Mouse (Mus musculus) bone marrow macrophage, adult 2 months (primary cell): ENCODE measurements at regions not wholly inside any gene's neighbourhood (a gene's known extent, or its start where the extent isn't known, plus 50 kb on each side); places are given as distances from the start of the nearest gene placed in this dataset.

ENCODE experiments used
- H3K27ac ChIP-seq: 2 replicates; pipeline ENCODE4 v1.5.1; 2012; ENCODE audit warnings: low read depth, low read length; ENCODE audit not compliant: insufficient read depth
- H3K4me1 ChIP-seq: 2 replicates; pipeline ENCODE4 v1.6.1; 2012; ENCODE audit warnings: low read length; ENCODE audit not compliant: control insufficient read depth, insufficient read depth
- H3K4me3 ChIP-seq: 2 replicates; pipeline ENCODE4 v1.5.1; 2012; ENCODE audit warnings: mild to moderate bottlenecking, low read length, moderate library complexity; ENCODE audit not compliant: insufficient read depth
- CTCF ChIP-seq: IDR thresholded peaks from 2 replicates; pipeline ENCODE4 v1.5.1; 2012; ENCODE audit warnings: low read depth, mild to moderate bottlenecking, low read length, moderate library complexity
- POLR2A ChIP-seq: IDR thresholded peaks from 2 replicates; pipeline ENCODE4 v1.6.1; 2012; ENCODE audit warnings: mild to moderate bottlenecking, low read depth, low read length, borderline replicate concordance

DNA sequence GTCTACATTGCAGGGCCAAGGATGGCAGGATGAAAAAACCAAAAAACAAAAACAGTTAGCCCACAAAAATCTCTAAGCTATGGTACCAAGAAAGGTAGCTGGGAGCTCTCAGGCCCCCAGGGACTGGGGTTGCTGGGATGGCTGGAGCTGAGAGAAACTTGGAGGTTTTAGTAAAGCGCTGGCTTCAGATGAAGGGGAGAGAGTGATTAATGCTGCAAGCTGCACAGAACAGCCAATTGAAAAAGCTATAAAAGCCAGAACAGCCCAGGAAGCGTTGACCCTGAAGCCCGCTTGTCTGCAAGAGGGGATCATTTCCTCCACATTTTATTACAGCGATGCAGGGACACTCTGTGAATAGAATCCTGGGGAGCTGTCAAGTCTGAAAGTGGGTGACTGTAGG is 157.0 kb downstream of the 4930564D02Rik start:
- H3K4me1 ChIP-seq = no peaks in the 10 kb centered on the region
- H3K27ac ChIP-seq = no peak overlapping the region
- no peak overlapping the region for H3K4me3 ChIP-seq
- TF ChIP-seq POLR2A = no peak
- TF ChIP-seq CTCF = no peak

- Histone ChIP-seq H3K27ac (no peak overlapping the region), H3K4me3 (no peak overlapping the region), H3K4me1 (no peaks in the 10 kb centered on the region)
- TF ChIP-seq POLR2A = no peak
- TF ChIP-seq CTCF = no peak
Observed at GRCm38 (mm10) chr3:105227551-105227950, 160.9 kb downstream of the 4930564D02Rik start.

- no peak for TF ChIP-seq POLR2A
- TF ChIP-seq CTCF = no peak
- H3K4me3 ChIP-seq = no peak overlapping the region
- no peak overlapping the region for H3K27ac ChIP-seq
- H3K4me1 ChIP-seq = no peaks in the 10 kb centered on the region
Observed at GRCm38 (mm10) chr3:105228401-105228800, 161.8 kb downstream of the 4930564D02Rik start.

GRCm38 (mm10) chr3:105241048-105241447 is 174.4 kb downstream of the 4930564D02Rik start:
- TF ChIP-seq POLR2A (no peak), CTCF (no peak)
- Histone ChIP-seq H3K27ac (no peak overlapping the region), H3K4me3 (no peak overlapping the region), H3K4me1 (no peaks in the 10 kb centered on the region)

DNA sequence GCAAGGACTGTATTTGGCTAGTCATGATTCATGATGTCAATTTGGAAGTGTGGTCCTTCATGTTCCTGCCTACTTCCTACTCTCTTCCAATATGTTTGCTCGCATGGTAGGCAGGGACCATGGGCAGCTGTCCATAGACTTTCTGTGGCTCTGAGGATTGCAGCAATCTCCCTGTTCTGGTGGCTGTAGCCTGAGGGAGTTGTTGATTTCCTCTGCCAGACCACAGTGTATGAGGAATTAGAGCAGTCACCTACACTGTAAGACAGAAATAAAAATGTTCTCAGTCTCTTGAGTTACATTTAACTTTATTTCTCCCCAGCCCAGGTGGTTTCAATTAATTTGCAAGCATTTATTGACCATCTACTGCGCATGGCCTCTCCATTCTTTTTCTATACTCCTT is 190.5 kb downstream of the 4930564D02Rik start:
- H3K4me1 ChIP-seq = no peaks in the 10 kb centered on the region
- TF ChIP-seq POLR2A (no peak), CTCF (no peak)
- H3K4me3 ChIP-seq = no peak overlapping the region
- H3K27ac ChIP-seq = no peak overlapping the region

DNA sequence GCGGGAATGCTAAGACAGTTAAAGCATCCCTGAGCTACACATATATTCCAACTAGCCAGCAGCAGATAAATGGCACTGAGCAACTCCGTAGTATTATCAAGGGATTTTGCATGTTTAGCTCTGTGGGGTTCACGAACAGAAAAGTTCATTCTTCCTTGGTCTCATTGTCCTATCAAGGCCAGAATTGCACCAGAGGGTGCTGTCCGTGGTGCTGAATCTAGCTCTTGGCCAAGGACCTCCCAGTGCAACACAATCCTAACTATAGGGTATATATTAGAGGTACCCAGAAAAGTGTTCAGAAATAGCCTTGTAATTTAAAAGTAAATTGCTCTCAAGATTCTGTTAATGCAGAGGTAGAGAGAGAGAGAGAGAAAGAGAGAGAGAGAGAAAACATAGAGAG is 176.9 kb upstream of the Kcnd3 start:
- TF ChIP-seq POLR2A (no peak), CTCF (no peak)
- Histone ChIP-seq H3K27ac (no peak overlapping the region), H3K4me1 (no peaks in the 10 kb centered on the region), H3K4me3 (no peak overlapping the region)

DNA sequence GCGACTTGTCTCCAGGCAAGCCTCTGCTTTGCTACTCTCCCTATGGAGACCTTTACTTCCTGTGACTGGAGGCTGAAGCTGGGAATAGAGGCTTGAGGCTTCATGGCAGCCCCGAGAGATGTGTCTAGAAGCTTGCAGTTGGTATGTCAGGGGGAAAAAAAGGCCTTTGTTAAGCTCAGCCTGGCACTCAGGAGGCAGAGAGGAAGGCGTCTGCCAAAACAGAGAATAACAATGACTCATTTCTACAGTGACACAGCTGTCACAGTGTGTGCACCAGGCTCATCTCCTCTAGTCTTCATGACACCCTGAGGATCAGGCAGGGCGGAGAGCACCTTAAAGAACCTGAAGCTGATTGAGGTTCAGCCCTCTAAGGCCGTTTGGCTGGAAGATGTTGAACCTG is 171.2 kb upstream of the Kcnd3 start:
- TF ChIP-seq POLR2A (no peak), CTCF (no peak)
- no peaks in the 10 kb centered on the region for H3K4me1 ChIP-seq

DNA sequence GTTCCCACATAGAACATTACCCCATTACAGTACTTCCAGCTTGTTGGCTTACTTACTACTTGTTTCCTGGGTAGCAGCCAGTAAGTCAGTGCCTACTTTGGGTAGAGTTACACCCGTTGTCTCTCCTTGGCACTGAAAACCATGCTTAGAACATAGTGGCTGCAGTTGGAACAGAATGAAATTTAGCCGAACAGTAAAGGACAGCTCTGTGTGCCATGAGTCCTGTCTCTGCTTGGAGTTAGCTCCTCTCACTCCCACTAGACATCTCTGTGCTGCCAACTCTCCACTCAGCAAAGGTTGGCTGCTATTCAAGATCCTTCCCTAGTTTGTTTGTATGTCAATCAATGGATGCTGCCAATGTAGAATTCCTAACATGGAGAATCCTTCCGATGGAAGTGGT is 170.4 kb upstream of the Kcnd3 start:
- Histone ChIP-seq H3K4me3 (no peak overlapping the region), H3K27ac (no peak overlapping the region), H3K4me1 (no peaks in the 10 kb centered on the region)
- TF ChIP-seq CTCF = no peak
- TF ChIP-seq POLR2A = no peak

More for the DNA sequence above, 171.2 kb upstream of the Kcnd3 start:
- Histone ChIP-seq H3K27ac (no peak overlapping the region), H3K4me3 (no peak overlapping the region)

GRCm38 (mm10) chr3:105298273-105298672 is 153.9 kb upstream of the Kcnd3 start:
- Histone ChIP-seq H3K4me1 (no peaks in the 10 kb centered on the region), H3K4me3 (no peak overlapping the region), H3K27ac (no peak overlapping the region)
- no peak for TF ChIP-seq POLR2A
- no peak for TF ChIP-seq CTCF

GRCm38 (mm10) chr3:105300693-105301548 is 151.2 kb upstream of the Kcnd3 start:
- no peaks in the 10 kb centered on the region for H3K4me1 ChIP-seq
- TF ChIP-seq POLR2A (no peak), CTCF (no peak)
- H3K27ac ChIP-seq = no peak overlapping the region
- no peak overlapping the region for H3K4me3 ChIP-seq

- no peak for TF ChIP-seq POLR2A
- no peak for TF ChIP-seq CTCF
- Histone ChIP-seq H3K4me1 (no peaks in the 10 kb centered on the region), H3K27ac (no peak overlapping the region), H3K4me3 (no peak overlapping the region)
Observed at GRCm38 (mm10) chr3:105307676-105308075, 144.5 kb upstream of the Kcnd3 start.
